Mouse (Mus musculus) yolk sac, embryonic 10.5 days (tissue): ENCODE measurements around the gene Cyth3.

Source experiments
- DNase-seq: peaks from one replicate; pipeline ENCODE4 v3.0.0-alpha.2; 2017; ENCODE audit warnings: low spot score

The Cyth3 gene

DNA sequence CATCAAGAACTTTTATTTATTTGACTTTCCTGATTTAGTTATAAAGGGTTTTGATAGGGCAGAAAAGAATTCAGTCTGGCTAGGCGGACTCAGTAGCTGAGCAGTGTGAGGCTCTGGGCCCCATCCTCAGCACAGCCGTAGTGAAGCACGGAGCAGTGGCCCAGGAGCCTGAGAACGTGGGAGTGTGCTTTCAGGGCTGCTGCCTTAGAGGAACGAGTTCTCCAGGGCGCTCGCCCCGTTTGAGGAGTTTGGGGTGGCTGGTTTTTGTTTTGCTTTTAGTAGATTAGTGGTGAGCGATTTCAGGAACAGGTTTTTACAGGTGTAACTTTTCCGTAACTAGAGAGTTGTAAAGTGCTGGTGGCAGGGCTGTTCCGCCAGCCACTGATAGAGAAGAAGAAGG is 13.1 kb downstream of the Cyth3 start:
- DNase-seq = no peak

DNA sequence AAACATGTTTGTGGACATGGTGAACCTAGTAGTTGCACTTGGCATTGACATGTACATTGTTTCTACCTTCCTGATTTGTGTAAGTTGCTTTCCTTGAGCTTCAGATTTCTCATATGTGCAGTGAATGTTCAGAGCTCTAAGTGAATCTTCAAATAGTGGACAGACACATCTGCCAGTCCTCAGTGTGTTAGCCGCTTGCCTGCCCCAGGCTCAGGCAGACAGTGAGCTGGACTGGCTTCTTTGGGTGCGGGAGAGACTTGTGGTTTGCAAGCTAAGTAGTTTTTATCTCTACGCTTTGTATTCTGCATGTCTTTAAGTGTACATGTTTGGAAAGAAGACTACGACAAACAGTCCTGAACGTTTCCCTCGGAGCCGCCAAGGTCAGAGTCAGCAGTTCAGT is 13.9 kb downstream of the Cyth3 start:
- no peak for DNase-seq

DNA sequence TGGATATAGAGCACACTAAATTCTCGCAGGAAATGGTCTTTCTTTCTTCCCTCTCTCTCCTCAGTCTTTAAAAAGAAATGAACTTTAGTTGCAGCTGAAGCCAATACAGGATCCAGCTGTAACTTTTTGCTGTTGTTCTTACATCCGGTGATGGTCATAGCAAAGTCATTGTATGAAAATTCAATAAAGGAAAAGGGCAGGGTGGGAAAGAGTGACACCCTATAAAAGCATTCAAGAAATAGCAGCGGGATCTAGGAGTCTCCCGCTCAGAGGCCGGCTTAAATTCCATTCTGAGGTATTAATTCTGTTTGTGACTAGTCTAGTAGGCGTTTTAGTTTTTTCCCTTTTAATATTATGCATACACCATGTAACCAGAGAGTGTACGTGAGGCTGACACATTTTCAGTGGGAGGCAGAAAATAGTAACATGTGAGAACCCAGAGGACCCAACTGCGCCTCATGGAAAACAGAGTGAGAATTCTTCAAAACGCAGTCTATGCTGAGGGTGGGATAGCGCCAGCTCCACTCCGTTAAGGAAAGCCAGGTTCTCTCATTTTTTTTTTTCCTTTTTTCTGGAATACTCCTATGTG is 15.7 kb downstream of the Cyth3 start:
- no peak for DNase-seq

DNA sequence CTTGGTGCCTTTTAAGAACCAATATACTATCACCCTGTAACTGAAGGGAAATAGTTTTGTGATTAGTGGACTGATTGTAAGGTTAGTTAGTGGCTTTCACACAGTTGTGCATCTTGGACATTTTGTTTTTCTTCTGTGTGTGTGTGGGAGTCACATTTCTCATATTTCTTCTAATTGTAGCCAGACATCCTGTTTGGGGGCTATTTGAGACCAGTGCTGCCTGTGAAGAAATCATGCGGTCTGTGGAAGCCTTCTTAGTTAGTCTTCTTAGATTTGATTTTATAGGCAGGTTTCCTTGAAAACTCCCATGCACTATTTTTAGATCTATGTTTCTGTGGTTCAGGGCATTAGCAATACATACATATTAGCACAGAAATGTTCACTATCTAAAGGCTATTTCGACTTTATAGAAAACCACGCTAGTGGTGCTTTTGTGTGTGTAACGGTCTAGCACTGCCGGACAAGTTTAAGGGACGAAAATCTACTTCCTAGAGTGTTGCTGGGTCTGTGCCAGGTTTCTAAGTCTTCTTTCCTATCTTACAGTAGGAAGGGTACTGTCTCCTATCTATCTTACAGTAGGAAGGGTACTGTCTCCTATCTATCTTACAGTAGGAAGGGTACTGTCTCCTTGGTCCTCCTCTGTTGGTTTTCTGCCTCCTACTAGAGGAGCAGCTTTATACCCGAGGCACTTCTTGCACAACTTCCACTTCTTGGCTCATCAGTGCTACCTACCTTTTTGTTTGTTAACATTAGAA is 16.4 kb downstream of the Cyth3 start:
- DNase-seq = no peak

DNA sequence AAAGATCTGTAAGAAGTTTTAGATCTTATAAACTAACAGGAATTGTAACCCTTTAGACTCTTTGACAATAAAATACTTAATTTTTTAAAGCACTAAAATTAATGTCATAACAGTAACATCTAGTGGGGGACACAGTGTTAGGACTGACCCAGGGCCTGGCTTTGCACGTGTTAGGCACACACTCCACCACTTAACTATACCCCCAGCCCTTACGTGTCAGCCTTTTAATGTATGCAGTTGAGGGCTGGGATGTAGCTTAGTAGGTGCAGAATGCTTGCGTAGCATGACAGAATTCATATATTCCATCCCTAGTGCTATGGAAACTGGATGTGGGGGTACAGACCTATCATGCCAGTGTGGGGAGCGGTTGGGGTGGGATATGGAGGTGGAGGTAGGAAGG is 17.1 kb downstream of the Cyth3 start:
- no peak for DNase-seq

DNA sequence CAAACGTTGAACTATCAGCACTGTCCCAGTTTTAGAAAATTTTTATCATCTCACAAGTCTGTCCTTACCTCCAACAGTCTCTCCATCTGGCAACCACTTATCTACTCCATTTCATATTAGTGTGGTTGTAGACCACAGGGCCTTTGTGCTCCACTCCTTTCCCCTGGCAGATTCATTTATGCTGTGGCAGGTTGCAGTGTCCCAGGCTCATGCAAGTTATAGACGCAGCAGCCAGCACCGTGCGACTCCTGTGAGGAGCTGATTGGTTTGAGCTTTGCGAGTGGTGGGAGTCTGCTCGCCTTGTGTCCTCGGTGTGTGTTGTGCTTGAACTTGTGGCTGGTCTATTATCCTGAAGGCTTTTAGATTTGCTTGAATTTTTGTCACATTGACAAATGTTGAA is 17.6 kb downstream of the Cyth3 start:
- DNase-seq = no peak

DNA sequence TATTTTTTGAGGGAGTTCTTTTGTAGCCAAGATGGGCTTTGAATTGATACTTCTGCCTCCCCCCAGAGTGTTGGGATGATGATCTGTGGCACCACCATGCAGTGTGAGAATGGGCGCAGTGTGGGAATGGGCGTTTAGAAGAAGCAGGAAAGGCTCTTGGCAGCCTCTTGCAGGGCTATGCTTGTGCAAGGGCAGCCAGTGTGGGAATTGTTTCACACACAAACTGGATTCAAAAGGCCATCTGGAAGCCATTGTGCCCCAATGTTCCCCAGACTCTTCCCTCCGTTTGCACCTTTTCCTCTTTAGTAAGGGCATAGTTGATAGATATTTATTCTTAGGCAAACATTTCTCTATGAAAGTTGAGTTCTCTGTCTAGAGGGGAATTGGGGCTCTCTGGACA is 19.3 kb downstream of the Cyth3 start:
- DNase-seq = no peak

DNA sequence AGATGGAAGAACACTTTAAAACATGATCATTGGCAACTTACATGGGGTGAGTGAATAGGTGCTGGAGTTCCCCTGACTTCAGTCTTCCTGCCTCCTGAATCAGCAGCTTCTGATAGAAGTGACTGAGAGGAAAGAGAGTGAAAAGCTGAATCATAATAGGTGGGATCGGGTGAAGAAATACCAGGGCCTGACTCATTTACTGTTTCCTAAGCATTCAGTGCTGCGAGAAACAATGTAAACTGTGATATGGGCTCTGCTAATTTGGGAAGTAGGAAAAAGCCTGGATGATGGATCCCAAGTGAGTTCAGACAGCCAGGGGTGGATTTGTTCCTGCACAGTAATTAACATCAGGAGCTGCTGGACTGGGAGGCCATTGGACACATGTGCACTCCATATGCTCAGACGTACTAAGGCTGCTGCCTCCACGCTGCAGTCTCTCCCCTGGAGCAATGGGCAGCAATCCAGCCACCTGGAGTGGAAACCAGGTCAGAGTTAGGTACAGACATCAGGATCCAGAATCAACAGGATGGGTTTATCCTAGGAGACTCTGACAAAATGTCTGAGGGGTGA is 20.1 kb downstream of the Cyth3 start:
- no peak for DNase-seq

DNA sequence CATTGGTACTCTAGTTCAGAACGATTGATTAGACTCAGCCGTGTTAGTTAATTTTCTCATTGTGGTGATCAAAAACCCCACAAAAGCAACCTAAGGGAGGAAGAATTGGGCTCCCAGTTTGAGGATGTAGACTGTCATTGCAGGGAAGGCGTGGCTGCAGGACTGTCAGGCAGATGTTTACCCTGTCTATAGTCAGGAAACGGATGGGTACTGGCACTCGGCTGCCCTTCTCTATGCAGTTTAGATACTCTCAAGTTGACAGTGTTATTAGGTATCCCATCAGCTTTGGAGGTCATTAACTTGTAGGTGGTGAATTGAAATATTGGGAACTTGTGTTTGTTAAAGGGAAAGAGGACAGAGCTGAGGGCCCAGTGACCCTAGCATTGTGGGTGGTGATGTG is 23.7 kb downstream of the Cyth3 start:
- no peak for DNase-seq

DNA sequence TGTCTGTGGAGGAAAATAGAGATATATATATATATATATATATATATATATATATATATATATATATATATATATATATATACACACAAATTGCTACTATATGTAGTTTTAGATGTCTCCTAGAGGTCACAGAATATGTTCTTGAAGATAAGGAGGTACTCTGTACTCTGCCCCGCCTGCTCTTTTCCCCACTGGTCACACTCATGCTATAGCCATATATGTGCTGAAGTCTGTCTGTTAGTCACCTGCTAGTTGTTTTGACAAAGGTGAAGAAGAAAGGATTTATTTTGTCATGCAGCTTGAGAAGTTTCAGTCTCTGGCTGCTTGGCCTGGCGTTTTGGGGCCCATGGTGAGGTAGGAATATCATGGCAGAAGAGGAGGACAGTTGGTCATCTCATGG is 25.2 kb downstream of the Cyth3 start:
- no peak for DNase-seq

DNA sequence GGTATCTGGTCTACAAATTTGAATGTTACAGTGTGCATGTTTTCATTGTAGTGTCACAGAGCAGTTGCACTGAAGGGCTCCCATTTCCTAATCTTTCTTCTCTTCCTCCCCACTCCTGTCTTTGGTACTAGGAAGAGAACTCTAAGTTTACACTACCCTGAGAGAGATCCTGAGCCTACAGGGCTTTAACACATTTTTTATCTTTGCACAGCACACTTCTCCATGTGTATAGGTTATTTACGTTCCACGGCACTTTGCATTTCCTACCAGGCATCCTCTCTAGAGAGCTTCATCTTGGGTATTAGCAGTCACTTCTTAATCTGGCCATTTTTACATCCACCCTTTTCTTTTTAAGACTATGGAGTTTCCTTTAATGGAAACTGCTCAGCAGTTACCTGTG is 25.8 kb downstream of the Cyth3 start:
- no peak for DNase-seq

DNA sequence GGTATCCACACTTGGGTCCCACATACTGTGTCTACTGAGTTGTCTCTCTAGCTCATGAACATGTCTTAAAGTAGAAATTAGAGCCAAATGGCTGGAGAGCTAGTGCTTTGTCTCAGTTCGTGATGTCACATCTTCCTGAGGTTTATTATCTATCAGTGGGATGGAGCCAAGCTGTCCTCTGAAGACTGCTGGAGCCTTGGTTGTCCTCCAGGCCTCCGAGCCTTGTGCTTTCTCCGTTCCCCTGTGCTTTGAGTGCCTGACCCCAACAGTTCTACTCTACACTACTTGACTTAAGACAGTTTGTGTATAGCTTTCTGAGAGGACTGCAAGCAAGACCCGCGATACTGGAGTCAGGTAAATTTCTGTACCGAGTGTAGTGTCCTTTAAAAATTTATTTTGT is 26.9 kb downstream of the Cyth3 start:
- DNase-seq = no peak

DNA sequence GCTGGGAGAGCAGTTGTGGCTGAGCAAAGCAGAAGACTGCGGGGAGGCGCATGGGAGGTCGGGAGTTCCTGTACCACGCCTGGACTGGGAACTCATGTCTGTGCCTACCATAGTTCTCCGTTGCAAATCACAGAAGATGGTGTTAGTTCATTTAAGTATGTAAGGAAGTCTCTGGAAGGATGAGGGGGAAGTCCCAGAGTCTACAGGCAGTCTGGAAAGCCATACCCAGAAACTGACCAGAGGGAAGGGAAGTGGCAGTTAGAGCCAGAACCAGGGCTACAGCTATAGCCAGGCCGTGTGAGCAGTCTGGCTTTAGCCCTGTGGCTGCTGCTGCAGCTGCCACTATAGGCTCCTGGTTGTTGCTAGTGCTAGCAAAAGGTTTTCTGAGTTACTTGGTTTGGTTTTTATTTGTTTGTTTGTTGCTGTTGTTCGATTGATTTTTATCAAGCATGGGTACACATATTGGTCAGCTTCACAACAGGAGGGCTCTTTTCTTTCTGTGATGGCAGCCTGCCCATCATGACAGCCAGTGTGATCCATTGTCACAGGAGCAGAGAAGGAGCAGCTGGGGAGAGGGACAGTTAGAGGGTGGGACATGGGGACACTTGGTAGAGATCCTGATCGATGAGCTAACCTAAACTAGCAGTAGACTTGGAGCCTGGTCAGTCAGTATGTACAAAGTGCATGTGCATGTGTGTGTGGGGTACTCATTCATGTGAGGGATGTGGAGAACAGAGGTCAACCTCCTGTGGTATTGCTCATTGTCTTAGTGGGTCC is 29.8 kb downstream of the Cyth3 start:
- DNase-seq = no peak

DNA sequence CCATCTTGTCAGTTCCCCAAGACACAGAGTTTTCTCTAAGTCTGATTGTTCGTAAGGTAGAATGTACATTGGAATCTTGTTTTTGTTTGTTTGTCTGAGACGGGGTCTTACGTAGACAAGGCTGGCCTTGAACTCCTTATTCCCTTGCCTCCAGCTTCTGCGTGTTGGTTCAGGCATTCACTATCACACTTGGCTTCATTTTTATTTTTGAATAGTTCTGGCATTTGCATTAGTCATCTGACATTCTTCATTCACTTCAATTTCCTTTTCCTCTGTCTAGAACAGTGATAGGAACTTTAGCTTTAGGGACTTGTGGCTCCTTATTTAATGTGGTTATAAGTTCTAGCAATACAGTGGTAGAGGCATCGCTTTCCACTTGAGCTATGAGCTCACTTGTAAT is 31.2 kb downstream of the Cyth3 start:
- no peak for DNase-seq

DNA sequence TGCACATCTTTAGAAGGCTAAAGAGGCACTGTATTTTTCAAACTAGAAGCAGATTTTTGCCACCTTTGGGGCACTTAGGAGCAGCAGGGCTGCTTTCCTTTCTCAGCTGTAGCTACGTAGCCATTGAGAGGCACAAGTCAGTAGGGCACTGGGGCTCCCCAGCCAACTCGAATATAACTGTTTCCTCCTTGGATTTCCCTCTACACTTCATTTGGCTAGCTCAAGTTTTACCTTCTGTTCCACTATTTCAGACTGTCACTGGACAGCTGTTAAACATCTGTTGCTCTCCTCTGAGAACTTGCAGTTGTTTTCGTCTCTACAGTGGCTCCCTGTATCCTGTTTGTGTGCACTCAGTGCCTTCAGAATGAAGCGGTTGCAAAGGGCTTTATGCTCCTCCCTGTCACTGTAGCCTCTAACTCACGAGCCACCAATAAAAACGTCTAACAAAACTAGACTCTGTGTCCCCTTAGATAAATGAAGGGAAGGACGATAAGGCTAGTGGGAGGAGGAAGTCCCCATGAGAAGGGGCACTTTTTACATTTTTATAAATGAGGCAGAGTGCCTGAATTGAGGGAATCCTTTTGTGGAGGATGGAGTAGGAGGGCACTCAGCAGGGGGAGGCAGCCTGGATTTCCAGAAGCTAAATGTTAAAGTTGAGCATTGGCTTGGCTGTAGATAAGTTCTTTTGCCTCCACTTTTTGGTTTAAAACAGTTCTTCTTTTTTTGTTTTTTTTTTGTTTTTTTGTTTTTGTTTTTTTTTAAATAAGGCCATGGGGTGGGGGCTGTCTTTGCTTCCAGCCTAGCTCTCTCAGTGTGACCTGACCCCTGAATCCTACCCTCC is 32.6 kb downstream of the Cyth3 start:
- DNase-seq = no peak

DNA sequence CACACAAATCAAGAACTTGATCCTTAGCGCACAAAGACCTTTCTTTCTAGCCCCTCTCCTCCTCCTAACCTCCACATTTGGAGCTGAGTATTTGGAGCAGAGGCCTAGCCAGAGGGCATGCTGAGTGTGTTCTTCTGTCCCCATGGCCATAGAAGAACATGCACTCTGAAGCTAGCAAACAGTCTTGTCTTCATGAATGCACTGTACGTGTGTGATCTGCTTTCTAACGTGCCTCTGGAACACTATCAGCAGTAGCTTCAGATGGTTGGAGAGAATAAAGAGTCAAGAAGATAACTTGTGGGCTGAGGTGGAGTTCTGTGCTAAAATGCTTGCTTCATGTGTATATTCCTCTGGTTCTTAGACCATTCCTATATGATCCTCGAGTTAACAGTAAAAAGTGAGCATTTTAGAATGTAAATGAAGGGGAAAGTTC is 33.3 kb downstream of the Cyth3 start:
- no peak for DNase-seq

DNA sequence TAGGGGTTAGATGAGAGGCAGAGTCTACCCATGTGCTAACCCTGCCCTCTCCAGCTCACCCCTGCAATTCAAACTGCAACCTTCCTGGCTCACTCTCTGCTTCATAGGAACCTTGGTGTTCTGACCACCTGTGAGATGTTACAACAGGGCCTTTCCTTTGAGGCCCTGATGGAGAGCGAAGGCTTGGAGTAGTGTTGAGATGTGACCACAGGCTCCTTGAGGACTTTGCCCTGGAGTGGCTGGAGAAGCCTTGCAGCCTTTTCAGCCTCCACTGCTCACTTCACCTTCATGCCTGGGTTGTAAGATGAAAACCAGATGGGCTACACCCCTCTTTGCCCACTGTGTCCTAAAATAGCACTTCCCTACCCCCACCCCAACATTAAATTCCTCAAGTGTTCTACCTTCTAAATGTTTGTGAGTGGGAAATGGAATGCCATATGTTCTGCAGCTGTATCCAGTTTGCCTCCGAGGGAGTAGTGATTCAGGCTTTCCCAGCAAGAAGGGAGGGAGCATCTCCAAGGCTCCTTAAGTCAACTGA is 34.5 kb downstream of the Cyth3 start:
- DNase-seq = peak; percentile 36

DNA sequence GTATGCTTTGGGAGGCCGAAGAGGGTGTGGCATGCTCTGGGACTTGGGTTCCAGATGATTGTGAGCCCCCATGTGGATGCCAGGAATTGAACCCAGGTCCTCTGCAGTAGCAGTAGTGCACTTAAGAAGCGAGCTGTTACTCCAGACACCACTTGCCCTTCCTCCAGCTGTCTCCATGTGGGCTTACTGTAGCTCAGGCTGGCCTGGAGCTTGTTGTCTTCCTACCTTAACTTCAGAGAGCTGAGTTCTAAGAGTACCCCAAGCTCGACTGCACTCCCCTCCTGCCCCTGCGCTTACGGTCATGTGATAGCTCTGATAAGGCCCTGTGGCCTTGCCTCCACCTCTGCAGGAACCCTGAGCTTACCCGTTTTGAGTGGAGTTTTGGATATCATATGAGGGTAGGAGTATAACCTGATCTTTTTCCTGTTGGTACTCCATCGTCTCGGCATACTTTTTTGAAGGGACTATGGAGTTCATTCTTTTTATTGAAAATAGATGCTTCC is 36.8 kb downstream of the Cyth3 start:
- DNase-seq = no peak

DNA sequence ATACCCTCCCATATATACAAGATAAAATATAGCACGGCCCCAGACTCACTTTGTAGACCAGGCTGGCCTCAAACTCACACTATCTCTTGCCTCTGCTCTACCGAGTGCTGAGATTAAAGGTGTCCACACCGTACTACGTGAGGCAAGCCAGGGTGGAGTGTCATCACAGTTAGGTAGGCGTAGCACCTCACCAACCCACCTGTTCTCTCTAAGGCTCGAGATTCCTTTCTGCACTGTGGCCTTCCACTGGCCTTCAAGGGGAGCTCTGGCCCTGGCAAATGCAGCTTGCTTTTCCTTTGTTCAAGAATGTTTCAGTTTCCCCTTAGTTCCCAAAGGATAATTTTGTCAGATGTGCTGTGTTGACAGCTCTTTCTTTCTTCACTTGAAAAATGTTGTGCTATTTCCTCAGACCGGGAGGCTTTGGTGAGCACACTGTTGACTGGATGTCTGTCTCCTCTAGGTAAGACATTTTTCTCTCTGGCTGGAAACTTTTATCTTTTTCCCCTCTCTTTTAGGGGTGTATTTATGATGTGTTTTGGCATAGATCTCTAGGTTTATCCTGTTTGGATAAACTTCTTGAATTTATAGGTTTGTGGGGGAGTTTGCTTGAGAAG is 40.9 kb downstream of the Cyth3 start:
- no peak for DNase-seq

DNA sequence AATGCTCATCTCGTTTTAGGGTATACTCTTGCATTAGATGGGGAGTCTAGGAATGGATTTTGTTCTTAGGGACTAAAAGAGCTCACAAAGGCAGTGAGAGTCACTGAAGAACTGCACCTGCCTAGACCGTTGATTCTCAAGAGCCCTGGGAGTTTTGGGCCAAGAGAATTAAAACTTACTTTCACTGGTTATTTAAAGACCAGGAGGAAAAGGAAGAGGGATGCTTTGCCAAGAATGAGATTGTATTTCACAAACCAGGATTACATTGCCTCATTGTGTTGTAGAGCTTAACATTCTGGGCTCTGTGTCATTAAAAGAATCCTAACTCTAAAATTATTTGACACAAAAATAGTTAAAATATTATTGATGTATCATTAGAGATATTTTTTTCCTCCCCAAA is 43.3 kb downstream of the Cyth3 start:
- DNase-seq = no peak

DNA sequence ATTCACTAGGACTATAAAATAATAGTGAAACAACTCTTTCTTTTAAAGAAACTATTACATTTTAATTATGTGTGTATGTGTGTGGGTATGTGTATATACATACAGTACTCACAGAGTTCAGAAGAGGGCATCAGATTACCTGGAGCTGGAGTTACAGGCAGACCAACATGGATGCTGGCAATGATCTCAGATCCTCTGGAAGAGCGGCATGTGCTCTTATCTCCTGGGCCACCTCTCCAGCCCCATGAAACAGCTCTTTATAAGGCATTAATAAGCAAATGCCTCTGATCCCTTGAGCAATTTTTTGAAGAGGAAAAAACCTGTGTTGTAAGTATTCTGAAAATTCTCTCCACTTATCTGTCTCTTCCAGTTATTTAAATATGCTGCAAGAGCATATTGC is 43.8 kb downstream of the Cyth3 start:
- no peak for DNase-seq
